ENCODE assay signal across 23 mouse cellular contexts in the genomic region with DNA sequence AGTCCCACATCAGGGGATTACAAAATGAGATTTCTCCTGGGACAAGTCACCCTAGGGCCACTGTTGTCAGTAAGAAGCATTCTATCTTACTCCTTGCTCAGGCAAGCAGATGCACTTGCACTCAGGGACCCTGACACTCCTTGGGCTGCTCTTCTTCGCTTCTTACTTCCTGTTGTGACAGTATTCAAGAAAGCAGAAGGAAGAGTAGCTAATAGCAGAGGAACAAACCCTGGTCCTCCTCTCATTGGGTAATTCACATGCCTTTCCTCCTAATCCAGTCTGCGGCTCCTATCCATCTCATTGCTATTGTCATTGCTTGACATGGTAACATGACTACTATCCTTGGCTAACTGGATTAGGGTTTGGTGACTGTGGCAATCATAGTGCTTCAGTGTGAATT.
"Had no signal": no experiment of that assay in that cellular context is flagged by ENCODE, and none has a peak within 500 bp of the region (broad histone marks: within the 10 kb centered on the region; RNA-seq: fewer than 3 reads in every experiment).

No protein-coding gene starts in this region.

- H3K27me3 ChIP-seq: hindbrain, embryonic 13.5 days; hindbrain, embryonic 15.5 days; kidney, embryonic 15.5 days; limb, embryonic 12.5 days had no signal

- ATAC-seq: hindbrain, postnatal 0 days; intestine, embryonic 16.5 days had no signal

- DNase-seq: gastrocnemius, postnatal 14 days; gastrocnemius, postnatal 36 days; heart, adult 18-20 months; heart, postnatal 10 days; kidney, adult 11 months; kidney, adult 2 months; kidney, adult 9 months; kidney, postnatal 14 days; kidney, postnatal 36 days; layer of hippocampus, adult 9-11 months; layer of hippocampus, postnatal 36 days; left cerebral cortex, postnatal 4 days; liver had no signal

- H3K36me3 ChIP-seq: heart, embryonic 10.5 days; heart, embryonic 12.5 days; hindbrain, embryonic 13.5 days; hindbrain, embryonic 15.5 days; kidney, embryonic 15.5 days; limb, embryonic 12.5 days had no signal

- H3K4me3 ChIP-seq: heart, embryonic 10.5 days; heart, embryonic 12.5 days; hindbrain, embryonic 13.5 days; hindbrain, embryonic 15.5 days; kidney, embryonic 15.5 days; limb, embryonic 12.5 days had no signal

- H3K9ac ChIP-seq: heart, embryonic 12.5 days; hindbrain, embryonic 13.5 days; hindbrain, embryonic 15.5 days; kidney, embryonic 15.5 days; limb, embryonic 12.5 days had no signal

- H3K4me2 ChIP-seq: heart, embryonic 12.5 days; hindbrain, embryonic 13.5 days; hindbrain, embryonic 15.5 days; kidney, embryonic 15.5 days; limb, embryonic 12.5 days; liver, embryonic 11.5 days had no signal

- H3K27ac ChIP-seq: heart, embryonic 10.5 days; hindbrain, embryonic 13.5 days; hindbrain, embryonic 15.5 days; hindbrain, postnatal 0 days; kidney, embryonic 15.5 days; kidney, postnatal 0 days; limb, embryonic 12.5 days had no signal

- H3K4me1 ChIP-seq: heart, embryonic 10.5 days; heart, embryonic 12.5 days; hindbrain, embryonic 13.5 days; hindbrain, embryonic 15.5 days; kidney, embryonic 15.5 days; limb, embryonic 12.5 days had no signal

- H3K9me3 ChIP-seq: heart, embryonic 10.5 days; hindbrain, embryonic 13.5 days; hindbrain, embryonic 15.5 days; kidney, embryonic 15.5 days; limb, embryonic 12.5 days had no signal
